Mouse (Mus musculus): ENCODE measurements around the gene Arhgef39. TPM values are rescaled to one million over a fixed set of nuclear protein-coding genes. Genes with fewer than 3 reads are reported as not detected.
"Not testable (repeated sequence)": the region's sequence is repeated elsewhere in the genome, so short reads cannot be mapped to it uniquely, and the experiment has no call there.

The Arhgef39 gene
- polyA plus RNA-seq, 1 experiment, result 39.2 TPM

- no peak overlapping the region for H3K27ac ChIP-seq (ENCODE audit: insufficient read depth, low read depth, low read length)
- peaks cover 17% of the 10 kb centered on the region for H3K4me1 ChIP-seq (ENCODE audit: control insufficient read depth, insufficient read depth, low read length)
- no peak for TF ChIP-seq POLR2A (IDR thresholded peaks at IDR 0.05; ENCODE audit: borderline replicate concordance, low read depth, low read length)
- no peak overlapping the region for H3K4me3 ChIP-seq (ENCODE audit: insufficient read depth, low read length)
Observed at GRCm38 (mm10) chr4:43497405-43497804, 2.1 kb downstream of the Arhgef39 start.

- no peak overlapping the region for H3K4me3 ChIP-seq (ENCODE audit: insufficient read depth, low read length)
- H3K27ac ChIP-seq (ENCODE audit: insufficient read depth, low read depth, low read length), result no peak overlapping the region
- H3K4me1 ChIP-seq (ENCODE audit: control insufficient read depth, insufficient read depth, low read length), result peaks cover 17% of the 10 kb centered on the region
- no peak for TF ChIP-seq POLR2A (IDR thresholded peaks at IDR 0.05; ENCODE audit: borderline replicate concordance, low read depth, low read length)
- TF ChIP-seq CTCF (IDR thresholded peaks at IDR 0.05; ENCODE audit: low read depth, low read length), result no peak
Observed at GRCm38 (mm10) chr4:43496587-43496986, 2.9 kb downstream of the Arhgef39 start.

GRCm38 (mm10) chr4:43493846-43494240 lies 5.7 kb downstream of the Arhgef39 start:
- TF ChIP-seq CTCF (IDR thresholded peaks at IDR 0.05; ENCODE audit: low read depth, low read length) (no peak), POLR2A (IDR thresholded peaks at IDR 0.05; ENCODE audit: borderline replicate concordance, low read depth, low read length) (no peak)
- H3K27ac ChIP-seq (ENCODE audit: insufficient read depth, low read depth, low read length), result no peak overlapping the region
- H3K4me1 ChIP-seq (ENCODE audit: control insufficient read depth, insufficient read depth, low read length), result peaks cover 10% of the 10 kb centered on the region
- H3K4me3 ChIP-seq (ENCODE audit: insufficient read depth, low read length), result peak overlapping the region; percentile 84

- Histone ChIP-seq H3K4me3 (ENCODE audit: insufficient read depth, low read length) (peak overlapping the region; percentile 84), H3K4me1 (ENCODE audit: control insufficient read depth, insufficient read depth, low read length) (peaks cover 7% of the 10 kb centered on the region), H3K27ac (ENCODE audit: insufficient read depth, low read depth, low read length) (0 out of 2 replicates have a peak overlapping the region, but pooled peaks have one; percentile 20)
- TF ChIP-seq CTCF (IDR thresholded peaks at IDR 0.05; ENCODE audit: low read depth, low read length) (no peak), POLR2A (IDR thresholded peaks at IDR 0.05; ENCODE audit: borderline replicate concordance, low read depth, low read length) (0 out of 2 replicates have a peak, but pooled peaks have one; percentile 58)
Observed at GRCm38 (mm10) chr4:43493186-43493845, 6.2 kb downstream of the Arhgef39 start.

- Histone ChIP-seq H3K4me1 (ENCODE audit: control insufficient read depth, insufficient read depth, low read length) (peaks cover 3% of the 10 kb centered on the region), H3K27ac (ENCODE audit: insufficient read depth, low read depth, low read length) (0 out of 2 replicates have a peak within 1 kb of the TSS, but pooled peaks have one; percentile 20), H3K4me3 (ENCODE audit: insufficient read depth, low read length) (peak within 1 kb of the TSS; percentile 84)
- TF ChIP-seq CTCF (IDR thresholded peaks at IDR 0.05; ENCODE audit: low read depth, low read length) (no peak), POLR2A (IDR thresholded peaks at IDR 0.05; ENCODE audit: borderline replicate concordance, low read depth, low read length) (no peak)
Observed at GRCm38 (mm10) chr4:43492821-43493185, 6.7 kb downstream of the Arhgef39 start, which contains the start of gene Ccdc107. Ccdc107 (plus strand) TSS chr4:43492900.

GRCm38 (mm10) chr4:43492101-43492820 lies 7.2 kb downstream of the Arhgef39 start:
- H3K27ac ChIP-seq (ENCODE audit: insufficient read depth, low read depth, low read length), result no peak overlapping the region
- H3K4me1 ChIP-seq (ENCODE audit: control insufficient read depth, insufficient read depth, low read length), result peaks cover 3% of the 10 kb centered on the region
- TF ChIP-seq CTCF (IDR thresholded peaks at IDR 0.05; ENCODE audit: low read depth, low read length) (no peak), POLR2A (IDR thresholded peaks at IDR 0.05; ENCODE audit: borderline replicate concordance, low read depth, low read length) (no peak)
- H3K4me3 ChIP-seq (ENCODE audit: insufficient read depth, low read length), result no peak overlapping the region

- H3K4me3 ChIP-seq (ENCODE audit: insufficient read depth, low read length), result no peak overlapping the region
- no peak overlapping the region for H3K27ac ChIP-seq (ENCODE audit: insufficient read depth, low read depth, low read length)
- H3K4me1 ChIP-seq (ENCODE audit: control insufficient read depth, insufficient read depth, low read length), result peaks cover 3% of the 10 kb centered on the region
- TF ChIP-seq POLR2A (IDR thresholded peaks at IDR 0.05; ENCODE audit: borderline replicate concordance, low read depth, low read length) (no peak), CTCF (IDR thresholded peaks at IDR 0.05; ENCODE audit: low read depth, low read length) (no peak)
Observed at GRCm38 (mm10) chr4:43490801-43491200, 8.7 kb downstream of the Arhgef39 start.

GRCm38 (mm10) chr4:43489611-43490010 lies 9.9 kb downstream of the Arhgef39 start:
- TF ChIP-seq POLR2A (IDR thresholded peaks at IDR 0.05; ENCODE audit: borderline replicate concordance, low read depth, low read length) (no peak), CTCF (IDR thresholded peaks at IDR 0.05; ENCODE audit: low read depth, low read length) (no peak)
- Histone ChIP-seq H3K27ac (ENCODE audit: insufficient read depth, low read depth, low read length) (no peak overlapping the region), H3K4me1 (ENCODE audit: control insufficient read depth, insufficient read depth, low read length) (peaks cover 3% of the 10 kb centered on the region), H3K4me3 (ENCODE audit: insufficient read depth, low read length) (no peak overlapping the region)

GRCm38 (mm10) chr4:43485666-43486065 lies 13.8 kb downstream of the Arhgef39 start:
- H3K4me1 ChIP-seq (ENCODE audit: control insufficient read depth, insufficient read depth, low read length); H3K27ac ChIP-seq (ENCODE audit: insufficient read depth, low read depth, low read length); H3K4me3 ChIP-seq (ENCODE audit: insufficient read depth, low read length): not testable (repeated sequence)

- no peak for TF ChIP-seq POLR2A (IDR thresholded peaks at IDR 0.05; ENCODE audit: borderline replicate concordance, low read depth, low read length)
- TF ChIP-seq CTCF (IDR thresholded peaks at IDR 0.05; ENCODE audit: low read depth, low read length), result no peak
- H3K4me3 ChIP-seq (ENCODE audit: insufficient read depth, low read length), result no peak within 1 kb of the TSS
- no peak within 1 kb of the TSS for H3K27ac ChIP-seq (ENCODE audit: insufficient read depth, low read depth, low read length)
- peaks cover 13% of the 10 kb centered on the region for H3K4me1 ChIP-seq (ENCODE audit: control insufficient read depth, insufficient read depth, low read length)
Observed at GRCm38 (mm10) chr4:43483535-43484091, 15.9 kb downstream of the Arhgef39 start, which contains the start of gene Sit1. Sit1 (minus strand) TSS chr4:43483734.

All from bone marrow macrophage, adult 2 months (primary cell).